Mouse (Mus musculus): ENCODE measurements around the gene Crygs. TPM values are rescaled to one million over a fixed set of nuclear protein-coding genes. Genes with fewer than 3 reads are reported as not detected.

Gene Crygs
- total and polyA plus RNA-seq, 3 experiments, result not detected

GRCm38 (mm10) chr16:22845481-22845880 lies 34.1 kb upstream of the Crygs start:
- Histone ChIP-seq H3K9ac (ENCODE audit: control insufficient read depth, low read depth, low read length, poor library complexity, severe bottlenecking) (no peak overlapping the region), H3K4me3 (ENCODE audit: control insufficient read depth in 1 of 2, insufficient read depth in 1 of 2, low read depth in 2 of 2, low read length in 2 of 2) (no peak overlapping the region), H3K4me1 (ENCODE audit: control insufficient read depth in 1 of 2, insufficient read depth in 2 of 2, low read length in 2 of 2) (peaks cover 0 to 3% of the 10 kb centered on the region in 2 experiments; a peak in 1 of 4 replicates), H3K36me3 (ENCODE audit: control insufficient read depth in 1 of 2, insufficient read depth in 2 of 2, low read length in 2 of 2) (peaks cover 0 to 16% of the 10 kb centered on the region in 2 experiments; a peak in 2 of 4 replicates), H3K27me3 (ENCODE audit: control insufficient read depth in 1 of 2, insufficient read depth in 2 of 2, low read length in 2 of 2) (no peaks in the 10 kb centered on the region), H3K27ac (ENCODE audit: control insufficient read depth, low read depth, low read length) (no peak overlapping the region), H3K9me3 (replicated peaks; ENCODE audit: insufficient read depth, low read length) (no peaks in the 10 kb centered on the region), H3K79me2 (ENCODE audit: control insufficient read depth, insufficient read depth, low read length, poor library complexity) (peaks cover 12% of the 10 kb centered on the region; the same call in 1 of the 2 replicates)
- TF ChIP-seq MYB (IDR thresholded peaks at IDR 0.05; ENCODE audit: low read depth, low read length) (no peak), MAFK (IDR thresholded peaks at IDR 0.05; ENCODE audit: borderline replicate concordance, low read depth, low read length) (no peak), JUND (IDR thresholded peaks at IDR 0.05; ENCODE audit: low read depth, low read length) (no peak), ETS1 (IDR thresholded peaks at IDR 0.05; ENCODE audit: low read depth, low read length) (no peak), ZC3H11A (IDR thresholded peaks at IDR 0.05; ENCODE audit: low read depth, low read length) (no peak), SIN3A (IDR thresholded peaks at IDR 0.05; ENCODE audit: low read length) (no peak), TAL1 (IDR thresholded peaks at IDR 0.05; ENCODE audit: low read length) (no peak), SMC3 (IDR thresholded peaks at IDR 0.05; ENCODE audit: low read depth, low read length) (no peak), NELFE (IDR thresholded peaks at IDR 0.05; ENCODE audit: low read depth, low read length) (no peak), POLR2AphosphoS5 (IDR thresholded peaks at IDR 0.05; ENCODE audit: borderline replicate concordance, low read depth, low read length) (no peak), MEF2A (IDR thresholded peaks at IDR 0.05; ENCODE audit: extremely low read depth, insufficient replicate concordance, low read depth, low read length, poor library complexity, severe bottlenecking) (no peak), ZMIZ1 (IDR thresholded peaks at IDR 0.05; ENCODE audit: low read depth, low read length) (no peak), E2F4 (IDR thresholded peaks at IDR 0.05; ENCODE audit: borderline replicate concordance, low read depth, low read length) (no peak), USF2 (IDR thresholded peaks at IDR 0.05; ENCODE audit: borderline replicate concordance in 1 of 2, insufficient read depth in 1 of 2, low read depth in 1 of 2, low read length in 2 of 2) (no peak)
- no peak for DNase-seq (ENCODE audit: low read depth, low spot score)

- no peaks in the 10 kb centered on the region for H3K9me3 ChIP-seq (replicated peaks; ENCODE audit: insufficient read depth, low read length)
- H3K4me3 ChIP-seq (ENCODE audit: control insufficient read depth in 1 of 2, insufficient read depth in 1 of 2, low read depth in 2 of 2, low read length in 2 of 2), result no peak overlapping the region
- H3K79me2 ChIP-seq (ENCODE audit: control insufficient read depth, insufficient read depth, low read length, poor library complexity), result peaks cover 12% of the 10 kb centered on the region; the same call in 1 of the 2 replicates
- no peak for DNase-seq (ENCODE audit: low read depth, low spot score)
- peaks cover 0 to 13% of the 10 kb centered on the region in 2 experiments; a peak in 2 of 4 replicates for H3K36me3 ChIP-seq (ENCODE audit: control insufficient read depth in 1 of 2, insufficient read depth in 2 of 2, low read length in 2 of 2)
- no peak overlapping the region for H3K27ac ChIP-seq (ENCODE audit: control insufficient read depth, low read depth, low read length)
- H3K9ac ChIP-seq (ENCODE audit: control insufficient read depth, low read depth, low read length, poor library complexity, severe bottlenecking), result no peak overlapping the region
- TF ChIP-seq KAT2A (conservative IDR thresholded peaks at IDR 0.05; ENCODE audit: low read depth, low read length), result no peak
- no peak for TF ChIP-seq MXI1 (IDR thresholded peaks at IDR 0.05; ENCODE audit: low read depth, low read length)
- TF ChIP-seq NRF1 (IDR thresholded peaks at IDR 0.05; ENCODE audit: insufficient read depth, low read depth, low read length, poor library complexity, severe bottlenecking), result no peak
- TF ChIP-seq CHD1 (IDR thresholded peaks at IDR 0.05; ENCODE audit: low read depth, low read length), result no peak
- TF ChIP-seq ZKSCAN1 (IDR thresholded peaks at IDR 0.05; ENCODE audit: low read depth, low read length), result no peak
- TF ChIP-seq ELF1 (IDR thresholded peaks at IDR 0.05; ENCODE audit: low read depth, low read length), result no peak
- TF ChIP-seq TCF12 (IDR thresholded peaks at IDR 0.05; ENCODE audit: low read depth, low read length), result no peak
- H3K27me3 ChIP-seq (ENCODE audit: control insufficient read depth in 1 of 2, insufficient read depth in 2 of 2, low read length in 2 of 2), result no peaks in the 10 kb centered on the region
- H3K4me1 ChIP-seq (ENCODE audit: control insufficient read depth in 1 of 2, insufficient read depth in 2 of 2, low read length in 2 of 2), result peaks cover 0 to 3% of the 10 kb centered on the region in 2 experiments; a peak in 1 of 4 replicates
These were observed 33.5 kb upstream of the Crygs start for GRCm38 (mm10) chr16:22844834-22845233.
